Mouse (Mus musculus): ENCODE results near the gene Syne3.

Syne3 gene

GRCm38 (mm10) chr12:105025947-105026586 is 16.5 kb upstream of the Syne3 start:
- DNase-seq (ENCODE audit: low spot score in 2 of 2), result no peak

GRCm38 (mm10) chr12:105025271-105025946 is 15.8 kb upstream of the Syne3 start:
- peak in 1 of 2 experiments; percentile 61 for DNase-seq (ENCODE audit: low spot score in 2 of 2)

GRCm38 (mm10) chr12:105022776-105023175 is 13.2 kb upstream of the Syne3 start:
- DNase-seq (ENCODE audit: low spot score in 2 of 2), result no peak

GRCm38 (mm10) chr12:105022141-105022540 is 12.5 kb upstream of the Syne3 start:
- no peak for DNase-seq (ENCODE audit: low spot score in 2 of 2)

GRCm38 (mm10) chr12:105021441-105022069 is 11.9 kb upstream of the Syne3 start:
- no peak for DNase-seq (ENCODE audit: low spot score in 2 of 2)

GRCm38 (mm10) chr12:105019359-105020219 is 10.0 kb upstream of the Syne3 start:
- peak in 1 of 2 experiments; percentile 58 for DNase-seq (ENCODE audit: low spot score in 2 of 2)

GRCm38 (mm10) chr12:105016639-105017038 is 7.0 kb upstream of the Syne3 start:
- DNase-seq (ENCODE audit: low spot score in 2 of 2), result no peak

GRCm38 (mm10) chr12:105016199-105016598 is 6.6 kb upstream of the Syne3 start:
- no peak for DNase-seq (ENCODE audit: low spot score in 2 of 2)

- DNase-seq (ENCODE audit: low spot score in 2 of 2), result peak in 1 of 2 experiments; percentile 74
Measured at GRCm38 (mm10) chr12:105013065-105013464, 3.5 kb upstream of the Syne3 start.

- DNase-seq (ENCODE audit: low spot score in 2 of 2), result no peak
Measured at GRCm38 (mm10) chr12:105012314-105012713, 2.7 kb upstream of the Syne3 start.

GRCm38 (mm10) chr12:105011589-105011988 is 2.0 kb upstream of the Syne3 start:
- no peak for DNase-seq (ENCODE audit: low spot score in 2 of 2)

- DNase-seq (ENCODE audit: low spot score in 2 of 2), result no peak
Measured at GRCm38 (mm10) chr12:105010213-105010790, 693 bp upstream of the Syne3 start.

- DNase-seq (ENCODE audit: low spot score in 2 of 2), result peak in 1 of 2 experiments; percentile 76
Measured at GRCm38 (mm10) chr12:105008752-105009178, 844 bp downstream of the Syne3 start.

- DNase-seq (ENCODE audit: low spot score in 2 of 2), result no peak
Measured at GRCm38 (mm10) chr12:105008150-105008549, 1.5 kb downstream of the Syne3 start.

- DNase-seq (ENCODE audit: low spot score in 2 of 2), result no peak
Measured at GRCm38 (mm10) chr12:105005715-105005972, 4.0 kb downstream of the Syne3 start.

GRCm38 (mm10) chr12:105004956-105005714 is 4.5 kb downstream of the Syne3 start:
- DNase-seq (ENCODE audit: low spot score in 2 of 2), result no peak

- no peak for DNase-seq (ENCODE audit: low spot score in 2 of 2)
Measured at GRCm38 (mm10) chr12:105003715-105004114, 5.9 kb downstream of the Syne3 start.

- no peak for DNase-seq (ENCODE audit: low spot score in 2 of 2)
Measured at GRCm38 (mm10) chr12:105003158-105003557, 6.5 kb downstream of the Syne3 start.

- DNase-seq (ENCODE audit: low spot score in 2 of 2), result no peak
Measured at GRCm38 (mm10) chr12:105002340-105003132, 7.1 kb downstream of the Syne3 start.

GRCm38 (mm10) chr12:105001317-105001716 is 8.3 kb downstream of the Syne3 start:
- no peak for DNase-seq (ENCODE audit: low spot score in 2 of 2)

Data from urinary bladder, postnatal 36 days (tissue).